In genomic region chr16:21389316-21389715, GRCm38 (mm10) we compare ENCODE assay signal across 10 mouse cellular contexts. TPM values are rescaled to one million over a fixed set of nuclear protein-coding genes. Genes with fewer than 3 reads are reported as not detected.
DNase-seq lines count a peak whose midpoint lies in the region; ATAC-seq and TF ChIP-seq lines count a peak whose summit lies in the region.
"Had no signal": no experiment of that assay in that cellular context is flagged by ENCODE, and none has a peak within 500 bp of the region (broad histone marks: within the 10 kb centered on the region; RNA-seq: fewer than 3 reads in every experiment).

No protein-coding gene starts in this region.

- TF ChIP-seq CTCF in lung, embryonic 14.5 days (IDR thresholded peaks at IDR 0.05; ENCODE audit: low read depth), result no peak

- no peak overlapping the region for H3K4me3 ChIP-seq in forebrain, embryonic 14.5 days (ENCODE audit: low read depth, low read length)
- H3K4me3 ChIP-seq in forebrain, embryonic 13.5 days, result no peak overlapping the region
- no peak overlapping the region for H3K4me3 ChIP-seq in lung, embryonic 14.5 days (ENCODE audit: low read depth, low read length)

- no peaks in the 10 kb centered on the region for H3K9me3 ChIP-seq in forebrain, embryonic 14.5 days (replicated peaks; ENCODE audit: control insufficient read depth, low read length)
- no peaks in the 10 kb centered on the region for H3K9me3 ChIP-seq in forebrain, embryonic 13.5 days (replicated peaks)
- no peaks in the 10 kb centered on the region for H3K9me3 ChIP-seq in lung, embryonic 14.5 days (ENCODE audit: low read depth, low read length)

- 0 out of 2 replicates have a peak, but pooled peaks cover 6% of the 10 kb centered on the region for H3K4me1 ChIP-seq in forebrain, embryonic 14.5 days (ENCODE audit: control insufficient read depth, insufficient read depth, low read length)
- peaks cover 21% of the 10 kb centered on the region for H3K4me1 ChIP-seq in forebrain, embryonic 13.5 days
- peaks cover 20% of the 10 kb centered on the region for H3K4me1 ChIP-seq in lung, embryonic 14.5 days (ENCODE audit: insufficient read depth)

- ATAC-seq in forebrain, embryonic 14.5 days, result no peak
- no peak for ATAC-seq in forebrain, embryonic 13.5 days
- peak; percentile 54 for ATAC-seq in lung, embryonic 14.5 days (ENCODE audit: insufficient read depth)
- no peak for ATAC-seq in monocyte, adult 5-6 weeks (replicated peaks; ENCODE audit: insufficient number of reproducible peaks, low FRiP score, low TSS enrichment, poor library complexity, severe bottlenecking)
- ATAC-seq: activated CD4-positive, CD25-positive, alpha-beta regulatory T cell, adult 4 months had no signal

- H3K36me3 ChIP-seq in forebrain, embryonic 14.5 days (ENCODE audit: control insufficient read depth, insufficient read depth, low read length), result no peaks in the 10 kb centered on the region
- H3K36me3 ChIP-seq in forebrain, embryonic 13.5 days (ENCODE audit: poor library complexity, severe bottlenecking), result no peaks in the 10 kb centered on the region
- H3K36me3 ChIP-seq in lung, embryonic 14.5 days (ENCODE audit: insufficient read depth), result no peaks in the 10 kb centered on the region

- no peak overlapping the region for H3K27ac ChIP-seq in forebrain, embryonic 14.5 days (ENCODE audit: low read depth, low read length)
- H3K27ac ChIP-seq in forebrain, embryonic 13.5 days, result no peak overlapping the region
- peak overlapping the region; percentile 70 for H3K27ac ChIP-seq in lung, embryonic 14.5 days (ENCODE audit: low read depth)

- H3K9ac ChIP-seq in forebrain, embryonic 14.5 days (ENCODE audit: low read length), result no peak overlapping the region
- no peak overlapping the region for H3K9ac ChIP-seq in forebrain, embryonic 13.5 days
- no peak overlapping the region for H3K9ac ChIP-seq in lung, embryonic 14.5 days

- 23% methylated on average over 3 of the region's 3 CpGs for WGBS in forebrain, embryonic 14.5 days
- WGBS in forebrain, embryonic 13.5 days, result 31% methylated on average over 3 of the region's 3 CpGs
- 28% methylated on average over 3 of the region's 3 CpGs for WGBS in lung, embryonic 14.5 days

- DNase-seq in forebrain, embryonic 14.5 days (ENCODE audit: low spot score), result peak; percentile 32
- DNase-seq in A20 (ENCODE audit: low read depth, low spot score) (peak; percentile 42), liver (no peak)
- peak; percentile 20 to 55 for DNase-seq in gastrocnemius, adult 8-10 months (ENCODE audit: low spot score in 2 of 2)
- peak; percentile 86 for DNase-seq in lung, embryonic 14.5 days
- DNase-seq in spleen, adult 18-20 months, result no peak
- DNase-seq: retina, postnatal 1 day had no signal

- H3K4me2 ChIP-seq in forebrain, embryonic 14.5 days (ENCODE audit: low read length), result no peak overlapping the region
- no peak overlapping the region for H3K4me2 ChIP-seq in forebrain, embryonic 13.5 days
- H3K4me2 ChIP-seq in lung, embryonic 14.5 days, result no peak overlapping the region

- H3K27me3 ChIP-seq in forebrain, embryonic 14.5 days (replicated peaks; ENCODE audit: control insufficient read depth, insufficient read depth, low read length), result no peaks in the 10 kb centered on the region
- no peaks in the 10 kb centered on the region for H3K27me3 ChIP-seq in forebrain, embryonic 13.5 days
- H3K27me3 ChIP-seq in lung, embryonic 14.5 days (ENCODE audit: insufficient read depth, low read length), result no peaks in the 10 kb centered on the region

RNA-seq across cellular contexts. Expression of gene Vps8, which starts 33.6 kb away (rescaled TPM):
- 33.0 and 36.9 TPM in 2 replicates for polyA plus RNA-seq in forebrain, embryonic 14.5 days (2014; fragmentation: Nextera tagmentation; extraction: Ambion mirVana)
- polyA plus RNA-seq in forebrain, embryonic 13.5 days (2015; fragmentation: Nextera tagmentation; extraction: Ambion mirVana), result 25.6 and 29.9 TPM in 2 replicates
- 1 to 10 TPM; 7.1 to 8.4 (median 7.6) TPM for total RNA-seq in gastrocnemius, adult 8-10 months (2022)
- 18.0 and 19.3 TPM in 2 replicates for polyA plus RNA-seq in lung, embryonic 14.5 days (2014; fragmentation: Nextera tagmentation; extraction: Ambion mirVana)
- total RNA-seq in monocyte, adult 5-6 weeks (2017), result 26.4 to 33.9 TPM (median 33.5 TPM) in 3 replicates

Comparison
In these comparisons a context has a peak if more than half of its experiments do, and no peak if none do; other contexts are left out.
1. DNase-seq: peak in forebrain, embryonic 14.5 days (single experiment), A20 (single experiment), gastrocnemius, adult 8-10 months (2 of 2) and lung, embryonic 14.5 days (single experiment); none in liver (single experiment) and spleen, adult 18-20 months (0 of 2).